Mouse (Mus musculus): ENCODE data around the gene Selenon. TPM values are rescaled to one million over a fixed set of nuclear protein-coding genes. Genes with fewer than 3 reads are reported as not detected.
A peak's percentile ranks its signal among the peaks of the same experiment; 100 is the strongest.

Selenon gene
- total RNA-seq, 2 experiments from 2014 or later, result 18.1 to 20.0 TPM

GRCm38 (mm10) chr4:134546814-134547705 is 4.9 kb downstream of the Selenon start:
- DNase-seq (ENCODE audit: low spot score in 2 of 2), result no peak

GRCm38 (mm10) chr4:134543261-134543660 is 8.7 kb downstream of the Selenon start:
- peak; percentile 85 to 97 for DNase-seq (ENCODE audit: low spot score in 2 of 2)

DNA sequence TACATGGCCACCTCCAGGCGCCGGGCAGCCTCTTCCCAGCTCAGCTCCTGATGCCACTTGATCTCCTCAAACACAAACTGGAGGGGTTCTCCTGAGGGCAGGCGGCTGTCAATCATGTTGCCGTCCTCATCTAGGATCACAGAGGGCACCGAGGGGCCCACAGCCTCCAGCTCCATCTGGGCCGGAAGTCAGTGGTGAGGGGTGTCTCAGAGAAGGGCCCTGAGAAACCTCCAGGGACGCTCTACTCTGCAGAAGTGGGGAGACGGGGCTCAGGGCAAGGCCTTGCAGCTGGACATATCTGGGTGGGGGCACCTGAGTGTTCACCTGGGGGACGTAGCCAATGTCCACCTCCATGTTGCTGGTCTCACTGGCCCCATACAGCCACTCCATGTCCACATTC is 9.2 kb downstream of the Selenon start:
- DNase-seq (ENCODE audit: low spot score in 2 of 2), result no peak

GRCm38 (mm10) chr4:134538997-134539580 is 12.9 kb downstream of the Selenon start:
- no peak for DNase-seq (ENCODE audit: low spot score in 2 of 2)

DNA sequence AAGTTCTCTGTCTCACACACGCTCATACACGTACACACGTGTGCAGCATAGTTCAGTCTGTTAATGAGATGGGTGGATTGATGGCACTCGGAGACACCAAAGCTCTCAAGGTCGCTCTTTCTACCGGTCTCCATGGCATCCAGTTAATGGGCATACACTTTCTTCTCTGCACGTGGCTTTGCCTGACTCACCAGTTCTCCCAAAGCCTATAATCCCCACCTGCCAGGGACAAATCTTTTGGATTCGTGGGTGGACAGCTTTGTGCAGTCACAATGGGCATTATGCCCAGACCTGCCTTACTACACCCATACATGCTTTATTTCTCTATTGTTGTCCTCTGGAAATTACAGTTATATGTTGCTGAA is 16.2 kb downstream of the Selenon start:
- DNase-seq (ENCODE audit: low spot score in 2 of 2), result peak; percentile 55 to 74

GRCm38 (mm10) chr4:134534932-134535786 is 16.8 kb downstream of the Selenon start, which contains the start of gene Mtfr1l:
TSS of gene Mtfr1l (minus strand) at chr4:134535387.
- DNase-seq (ENCODE audit: low spot score in 2 of 2), result peak; percentile 97

GRCm38 (mm10) chr4:134534124-134534886 is 17.7 kb downstream of the Selenon start:
- no peak for DNase-seq (ENCODE audit: low spot score in 2 of 2)

- no peak for DNase-seq (ENCODE audit: low spot score in 2 of 2)
Measured at GRCm38 (mm10) chr4:134533421-134533820, 18.5 kb downstream of the Selenon start.

DNA sequence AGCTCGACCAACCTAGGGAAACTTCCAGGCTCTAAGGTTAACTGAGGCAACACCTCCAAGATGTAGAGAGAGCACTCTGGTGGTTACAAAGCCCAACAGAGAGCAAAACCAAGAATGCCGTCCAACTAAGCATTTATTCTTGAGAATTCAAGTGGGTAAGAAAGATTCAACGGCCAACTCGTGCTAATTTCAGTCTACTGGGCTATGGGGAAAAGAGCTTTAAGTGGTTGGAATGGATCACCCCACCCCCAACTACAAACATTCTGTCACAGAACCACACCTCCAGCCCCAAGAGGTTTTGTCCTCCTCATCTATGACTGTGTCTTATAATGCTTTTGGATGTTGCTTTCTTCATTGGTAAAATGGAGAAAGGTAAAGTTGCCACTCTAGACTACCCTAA is 19.0 kb downstream of the Selenon start:
- DNase-seq (ENCODE audit: low spot score in 2 of 2), result no peak

- no peak for DNase-seq (ENCODE audit: low spot score in 2 of 2)
Measured at GRCm38 (mm10) chr4:134526220-134526619, 25.7 kb downstream of the Selenon start.

DNA sequence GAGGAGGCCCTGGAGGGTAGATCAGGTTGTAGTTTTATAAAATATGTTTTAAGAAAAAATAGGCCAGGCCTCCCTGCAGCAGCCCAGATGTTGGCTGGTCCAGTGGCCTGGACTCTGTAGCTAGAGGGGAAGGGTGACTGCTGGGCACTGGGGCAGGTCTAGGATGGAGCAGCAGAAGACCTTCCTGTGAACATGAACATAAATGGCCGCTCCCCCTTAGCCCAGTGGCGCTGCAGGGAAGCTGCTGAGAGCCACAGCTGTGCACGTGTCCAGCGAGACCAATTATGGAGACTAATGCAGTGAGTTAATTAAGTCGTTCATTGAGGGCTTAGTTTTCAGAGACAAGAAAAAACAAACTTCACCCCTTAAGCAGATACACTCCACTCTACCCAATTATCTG is 26.2 kb downstream of the Selenon start:
- no peak for DNase-seq (ENCODE audit: low spot score in 2 of 2)

- no peak for DNase-seq (ENCODE audit: low spot score in 2 of 2)
Measured at GRCm38 (mm10) chr4:134523447-134523846, 28.5 kb downstream of the Selenon start.

DNA sequence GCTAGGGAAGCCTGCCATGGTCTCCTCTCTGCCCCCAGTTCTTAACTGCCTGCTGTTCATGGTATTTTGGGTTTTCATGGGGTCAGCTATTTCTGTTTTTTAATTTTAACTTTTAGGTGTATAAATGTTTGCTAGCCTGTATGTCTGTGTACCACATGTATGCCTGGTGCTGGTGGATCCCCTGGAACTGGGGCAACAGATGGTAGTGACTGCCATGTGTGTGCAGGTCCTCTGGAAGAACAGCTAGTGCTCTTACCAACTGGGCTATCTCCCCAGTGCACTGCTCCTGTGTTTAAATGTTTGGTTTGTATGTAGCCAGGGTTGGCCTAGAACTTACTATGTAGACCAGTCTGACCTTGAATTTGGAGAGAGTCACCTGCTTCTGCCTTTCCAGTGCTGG is 32.7 kb downstream of the Selenon start:
- DNase-seq (ENCODE audit: low spot score in 2 of 2), result peak in 1 of 2 experiments; percentile 73

GRCm38 (mm10) chr4:134518541-134518940 is 33.4 kb downstream of the Selenon start:
- DNase-seq (ENCODE audit: low spot score in 2 of 2), result peak in 1 of 2 experiments; percentile 80

DNA sequence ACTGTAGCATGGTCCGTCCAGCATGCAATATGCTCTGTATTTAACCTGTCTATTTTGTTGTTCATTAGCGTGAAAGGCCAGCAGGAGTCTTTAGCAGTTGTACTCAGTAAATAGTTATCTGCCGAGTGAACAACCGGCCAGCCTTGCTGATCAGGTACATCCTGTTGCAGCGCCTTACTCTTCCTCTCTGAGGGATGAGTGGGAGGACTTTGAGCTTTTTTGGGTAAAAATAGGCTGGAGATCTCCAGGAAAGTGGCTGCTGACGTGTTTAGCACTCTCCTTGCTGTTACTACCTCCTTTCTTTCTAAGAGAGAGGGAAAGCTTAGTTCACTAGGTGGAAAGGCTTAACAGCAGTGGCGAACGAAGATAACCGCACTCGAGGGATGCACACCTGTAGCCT is 34.2 kb downstream of the Selenon start:
- no peak for DNase-seq (ENCODE audit: low spot score in 2 of 2)

DNA sequence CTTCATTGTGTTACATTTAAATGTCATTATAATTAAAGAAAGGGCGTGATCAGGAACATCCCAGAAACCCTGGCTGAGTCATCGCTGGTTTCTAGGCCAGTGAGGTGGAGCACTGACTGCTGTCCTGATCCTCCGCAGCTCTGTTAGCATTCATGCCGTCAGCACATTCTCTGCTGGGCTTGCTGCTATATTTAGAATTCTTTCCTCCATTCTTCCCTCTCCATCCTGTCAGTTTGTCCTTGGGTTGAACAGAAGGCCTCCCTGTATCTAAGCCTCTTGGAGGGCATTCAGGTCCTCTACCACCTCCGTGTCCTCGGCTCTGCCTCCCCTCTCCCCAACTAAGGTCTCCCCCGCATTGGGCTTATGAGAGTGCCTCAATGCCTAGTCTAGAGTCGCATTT is 35.0 kb downstream of the Selenon start:
- DNase-seq (ENCODE audit: low spot score in 2 of 2), result peak in 1 of 2 experiments; percentile 50

GRCm38 (mm10) chr4:134515614-134516013 is 36.4 kb downstream of the Selenon start:
- DNase-seq (ENCODE audit: low spot score in 2 of 2), result no peak

GRCm38 (mm10) chr4:134514309-134514930 is 37.5 kb downstream of the Selenon start:
- DNase-seq (ENCODE audit: low spot score in 2 of 2), result no peak

GRCm38 (mm10) chr4:134512798-134513197 is 39.2 kb downstream of the Selenon start:
- DNase-seq (ENCODE audit: low spot score in 2 of 2), result peak in 1 of 2 experiments; percentile 42

- no peak for DNase-seq (ENCODE audit: low spot score in 2 of 2)
Measured at GRCm38 (mm10) chr4:134511730-134512129, 40.2 kb downstream of the Selenon start.
